Mouse (Mus musculus) c-Kit-positive CD71-positive TER-119-positive erythroid progenitor cells, embryonic 14.5 days (primary cell): ENCODE measurements at regions not wholly inside any gene's neighbourhood (a gene's known extent, or its start where the extent isn't known, plus 50 kb on each side); places are given as distances from the start of the nearest gene placed in this dataset.

Experiments
- DNase-seq: peaks from one replicate; pipeline ENCODE4 v3.0.0-alpha.2; 2013; ENCODE audit warnings: low spot score

DNA sequence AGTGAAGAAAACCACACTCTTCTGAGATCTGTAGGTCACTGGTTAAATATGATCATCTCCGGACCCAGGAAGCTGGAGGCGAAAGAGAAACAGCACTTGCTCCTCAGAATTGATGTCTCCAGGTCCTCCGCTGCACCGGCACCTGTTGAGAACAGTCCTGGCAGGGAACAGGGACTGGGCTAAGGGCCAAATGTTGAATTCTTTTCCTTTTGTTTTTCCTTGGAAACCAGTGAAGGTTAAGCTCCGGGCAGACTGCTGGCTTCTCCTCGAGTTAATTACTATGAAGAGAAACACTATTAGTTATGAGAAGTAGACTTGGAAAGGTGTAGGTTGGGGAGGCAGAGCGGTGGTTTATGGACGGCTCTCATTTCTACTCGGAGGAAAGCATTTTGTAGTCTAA, 242.7 kb downstream of the Rngtt start:
- DNase-seq, result no peak

DNA sequence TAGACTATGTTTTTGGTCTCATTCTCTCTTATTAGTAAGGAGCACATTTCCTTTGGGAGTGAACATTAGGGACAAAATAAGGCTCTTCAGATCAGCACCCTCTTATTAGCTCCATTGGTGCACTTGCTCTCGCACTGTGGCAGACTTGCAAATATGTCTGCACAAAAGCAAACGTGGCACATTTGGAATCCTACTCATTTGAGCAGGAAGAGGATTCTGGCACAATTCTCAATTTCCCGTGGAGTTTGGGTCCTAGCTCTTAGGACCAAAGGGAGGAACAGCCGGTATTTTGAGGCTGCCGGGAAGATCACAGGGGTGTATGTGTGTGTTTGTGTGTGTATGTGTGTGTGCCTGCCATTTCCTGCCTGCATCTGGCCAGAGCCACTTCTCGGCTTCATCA, 244.5 kb downstream of the Rngtt start:
- DNase-seq, result no peak

DNA sequence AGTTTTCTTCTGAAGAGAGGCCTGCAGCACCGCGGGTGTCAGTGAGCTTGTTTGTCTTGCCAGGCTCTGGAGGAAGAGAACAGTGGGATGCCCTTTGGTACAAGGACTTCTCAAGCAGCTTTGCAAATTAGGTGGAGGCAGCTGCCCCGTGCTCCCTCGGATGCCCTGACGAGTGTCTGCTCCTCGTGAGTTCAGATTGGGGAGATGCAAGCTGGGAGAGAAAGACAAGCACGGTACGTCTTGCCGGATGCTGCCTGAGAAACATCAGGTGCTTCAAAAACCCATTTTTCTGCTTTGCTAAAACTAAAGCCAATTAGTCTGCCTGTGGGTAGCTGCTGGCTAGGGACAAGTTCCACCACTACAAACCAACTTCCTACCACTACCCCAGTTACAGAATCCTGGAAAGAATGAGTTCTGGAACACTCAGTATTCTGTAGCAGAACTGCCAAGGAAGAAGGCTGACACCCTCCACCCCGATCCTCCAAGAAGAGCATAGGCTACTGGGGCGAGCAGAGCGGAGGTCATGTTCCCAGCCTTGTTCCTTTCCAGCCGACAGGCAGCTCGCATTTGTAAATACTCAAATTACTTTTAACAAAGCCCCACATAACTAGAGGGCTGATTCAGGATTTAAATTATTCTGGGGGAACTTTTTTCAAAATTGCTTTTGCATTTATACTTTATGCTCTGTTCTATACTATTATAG, 245.3 kb downstream of the Rngtt start:
- no peak for DNase-seq

DNA sequence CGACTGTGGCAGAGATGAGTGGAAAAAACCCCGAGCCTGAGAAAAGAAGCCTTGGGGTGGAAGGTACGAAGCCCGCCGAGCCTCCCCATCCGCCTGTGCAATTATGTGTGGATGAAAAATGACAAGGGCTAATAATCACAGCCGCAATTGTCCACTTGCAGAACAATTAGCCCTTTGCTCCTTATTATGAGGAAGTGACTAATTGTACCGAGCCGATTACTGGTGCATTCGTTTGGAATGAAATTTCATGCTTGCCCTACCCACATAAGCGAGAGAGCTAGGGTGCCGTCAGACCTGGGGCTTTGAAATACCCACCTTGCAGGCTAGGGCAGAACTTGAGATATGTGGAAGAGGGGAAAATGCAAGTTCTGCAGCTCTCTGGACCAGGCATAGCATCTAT, 245.9 kb downstream of the Rngtt start:
- DNase-seq, result no peak

- no peak for DNase-seq
These were observed 246.8 kb downstream of the Rngtt start for GRCm38 (mm10) chr4:33556661-33557540.

DNA sequence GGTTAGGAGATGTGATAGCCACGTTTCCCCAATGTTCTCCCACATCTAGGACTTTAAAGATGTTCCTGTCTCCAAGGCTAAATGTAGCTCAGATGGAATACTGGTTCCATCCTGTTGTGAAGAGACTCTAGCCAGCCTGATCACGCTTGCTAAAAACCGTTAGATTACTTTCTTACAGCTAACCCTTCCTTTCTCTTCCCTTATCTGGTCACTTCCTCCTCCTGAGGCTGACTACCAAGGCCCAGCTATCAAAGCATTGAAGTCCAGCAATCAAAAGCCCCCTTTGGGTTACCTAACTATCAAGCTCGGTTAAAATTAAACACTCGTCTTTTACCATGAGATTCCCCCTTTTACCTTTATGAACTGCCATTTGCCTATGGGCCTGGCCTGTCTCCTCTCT, 260.2 kb downstream of the Rngtt start:
- no peak for DNase-seq

- DNase-seq, result no peak
These were observed 261.2 kb downstream of the Rngtt start for GRCm38 (mm10) chr4:33571351-33571750.

- DNase-seq, result no peak
These were observed 267.5 kb downstream of the Rngtt start for GRCm38 (mm10) chr4:33577631-33578030.

DNA sequence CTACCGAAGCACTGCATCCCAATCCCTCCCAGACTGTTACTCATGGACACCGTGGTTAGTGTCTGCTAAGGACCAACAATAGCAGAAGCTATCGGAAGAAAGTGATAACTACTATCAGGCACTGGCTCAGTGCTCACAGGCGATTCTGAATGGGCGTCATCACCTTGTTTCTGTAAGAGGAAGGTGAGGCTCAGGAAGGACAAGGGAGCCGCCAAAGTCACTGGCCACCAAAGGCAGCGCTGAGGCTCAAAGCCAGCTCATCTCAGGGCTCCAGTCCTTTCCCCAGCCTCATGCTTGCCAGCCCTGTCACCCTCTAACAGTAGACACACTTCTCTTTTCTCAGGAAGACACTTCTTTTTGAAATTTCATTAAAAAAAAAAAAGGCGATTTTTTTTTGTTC, 270.4 kb downstream of the Rngtt start:
- no peak for DNase-seq

DNA sequence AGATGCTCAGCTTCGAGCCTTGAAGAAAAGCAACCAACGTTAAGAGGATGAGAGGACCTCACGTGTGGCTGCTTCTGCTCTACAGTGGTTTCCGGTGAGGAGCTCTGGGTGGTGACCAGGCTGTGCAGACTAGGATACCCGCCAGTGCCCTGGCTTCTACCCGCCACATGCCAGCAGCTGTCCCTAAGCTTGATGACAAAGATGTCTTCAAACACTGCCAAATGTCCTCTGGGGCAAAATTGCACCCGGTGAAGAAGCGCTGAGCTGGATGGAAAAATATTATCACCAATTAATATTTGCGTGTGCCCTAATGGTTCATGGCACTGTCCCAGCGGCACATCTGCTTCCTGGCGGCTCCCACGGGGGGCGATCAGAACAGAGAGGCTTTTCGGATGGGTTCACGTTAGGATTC, 271.1 kb downstream of the Rngtt start:
- no peak for DNase-seq

DNA sequence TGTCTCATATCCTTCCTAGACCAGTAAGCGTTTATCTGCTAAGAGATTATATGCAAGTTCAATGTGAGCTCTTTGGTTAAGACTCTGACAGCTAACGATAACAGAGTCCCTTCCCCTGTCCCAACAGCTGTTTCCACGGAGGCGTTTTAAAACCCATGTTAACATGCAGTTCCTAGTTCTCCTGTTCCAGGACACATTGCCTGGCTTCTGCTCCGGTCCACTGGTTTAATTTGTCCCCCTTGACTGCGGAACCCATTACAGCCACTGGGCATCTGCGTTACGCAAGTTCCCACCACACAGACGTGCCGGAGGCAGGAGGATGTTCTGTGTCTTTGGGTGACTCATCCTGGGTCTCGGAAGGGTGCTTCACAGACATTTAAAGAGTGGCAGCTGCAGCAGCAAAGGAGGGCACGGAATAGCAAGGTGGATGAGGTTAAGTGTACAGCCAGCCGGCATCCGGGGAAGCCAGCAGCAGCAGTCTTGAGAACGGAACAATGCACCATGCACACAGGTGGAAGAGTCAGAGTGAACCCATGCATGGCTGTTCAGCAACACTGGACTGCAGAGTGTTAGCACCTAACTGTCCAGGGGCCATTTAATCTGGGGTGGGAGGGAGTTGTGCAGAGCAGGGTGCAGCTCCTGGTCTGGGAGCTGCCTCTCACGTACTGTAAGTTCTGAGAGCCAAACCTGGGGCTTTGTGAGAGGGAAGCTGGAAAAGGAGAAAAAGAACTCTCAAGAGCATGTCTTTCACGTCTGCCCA, 271.8 kb downstream of the Rngtt start:
- DNase-seq, result no peak

GRCm38 (mm10) chr4:33582986-33583720, 273.0 kb downstream of the Rngtt start:
- DNase-seq, result no peak

DNA sequence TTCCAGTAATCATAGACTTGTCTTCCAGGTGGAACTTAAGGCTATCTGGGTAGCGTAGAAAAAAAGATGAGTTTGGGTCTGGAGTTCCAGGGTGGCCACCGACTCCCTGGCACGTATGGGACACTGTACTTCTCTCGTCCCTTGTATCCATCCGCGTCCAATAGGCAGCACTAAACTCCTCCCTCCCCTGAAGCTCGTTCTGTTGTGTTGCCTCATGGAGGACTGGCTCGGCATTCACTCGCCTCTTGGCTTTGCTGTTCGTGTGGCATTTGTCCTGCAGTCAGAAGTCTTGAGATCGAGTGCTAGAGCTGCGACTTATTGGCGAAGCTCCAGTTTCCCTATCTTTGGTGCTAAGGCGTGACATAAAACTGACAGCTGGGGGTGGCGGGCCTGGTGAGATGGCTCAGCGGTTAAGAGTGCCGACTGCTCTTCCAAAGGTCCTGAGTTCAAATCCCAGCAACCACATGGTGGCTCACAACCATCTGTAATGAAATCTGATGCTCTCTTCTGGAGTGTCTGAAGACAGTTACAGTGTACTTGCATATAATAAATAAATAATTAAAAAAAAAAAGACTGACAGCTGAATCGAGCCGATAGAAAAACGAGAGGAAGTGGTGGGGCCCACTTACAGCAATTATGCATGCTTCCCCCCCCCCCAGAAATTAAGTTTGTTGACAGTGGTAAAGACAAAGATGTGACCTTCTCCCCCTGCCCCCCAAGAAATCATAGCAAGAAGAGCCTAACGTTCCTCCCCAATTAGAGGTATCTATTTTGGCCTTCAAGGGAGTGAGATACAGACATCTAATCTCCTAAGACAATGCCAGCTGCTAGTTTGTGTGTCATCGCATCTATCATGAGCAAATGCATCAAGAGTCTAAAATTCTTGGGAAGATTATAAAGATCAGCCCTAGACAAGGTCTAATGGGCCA, 274.1 kb downstream of the Rngtt start:
- DNase-seq, result no peak

DNA sequence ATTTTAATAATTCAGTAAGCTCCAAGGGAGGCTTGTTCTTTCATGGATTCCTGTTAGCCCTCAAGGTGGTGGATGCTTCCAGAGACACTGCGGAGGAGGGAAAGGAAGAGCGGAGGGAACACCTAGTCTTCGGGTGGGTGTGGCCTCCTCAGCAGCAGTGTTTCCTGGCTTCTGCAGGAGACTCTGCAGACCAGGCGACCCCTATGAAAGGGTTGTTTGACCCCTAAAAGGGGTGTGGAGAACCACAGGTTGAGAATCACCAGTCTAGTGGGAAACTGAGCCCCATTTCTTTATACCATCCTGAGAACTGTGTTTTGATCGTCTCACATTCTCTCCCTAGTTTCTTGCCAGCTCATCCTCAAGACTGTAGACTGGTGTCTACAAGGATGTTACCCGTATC, 275.7 kb downstream of the Rngtt start:
- no peak for DNase-seq

DNA sequence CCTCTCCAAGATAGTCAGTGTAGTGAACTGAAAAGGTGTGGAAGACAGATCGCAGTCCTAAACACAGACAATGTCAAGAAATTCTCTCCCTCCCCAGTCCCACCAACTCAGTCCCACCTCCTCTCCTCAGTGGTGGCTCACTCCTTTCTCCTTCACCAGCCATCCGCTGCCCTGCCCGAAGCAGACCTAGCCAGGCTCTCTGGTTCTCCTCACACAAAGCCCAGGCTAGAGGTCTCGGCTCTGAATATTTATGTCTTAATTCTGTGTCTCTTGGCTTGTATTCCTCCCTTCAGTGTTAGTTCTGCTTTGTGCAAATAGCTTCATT, 276.1 kb downstream of the Rngtt start:
- DNase-seq, result no peak

- DNase-seq, result peak; percentile 29
These were observed 276.7 kb downstream of the Rngtt start for GRCm38 (mm10) chr4:33586615-33587451.

DNA sequence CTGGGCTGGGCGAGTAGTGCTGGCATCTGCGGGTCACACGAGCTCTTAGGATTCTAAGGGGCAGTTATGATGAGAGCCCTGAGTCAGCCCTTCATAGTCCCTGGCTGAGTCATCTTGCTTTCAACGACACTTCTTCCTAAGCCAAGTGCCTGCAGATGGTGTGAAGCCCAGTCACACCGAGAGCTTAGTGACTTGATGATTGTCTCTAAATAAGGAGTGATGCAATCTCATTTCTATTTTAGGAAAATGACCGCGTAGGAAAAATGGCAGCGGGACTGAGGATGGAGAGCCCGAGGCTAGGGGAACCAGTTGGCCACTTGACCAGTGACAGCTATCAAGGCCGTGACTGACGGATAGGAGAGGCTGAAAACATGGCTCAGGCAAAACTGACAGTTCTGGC, 277.6 kb downstream of the Rngtt start:
- DNase-seq, result no peak

GRCm38 (mm10) chr4:33588127-33588526, 278.0 kb downstream of the Rngtt start:
- DNase-seq, result no peak

GRCm38 (mm10) chr4:33589207-33589606, 279.1 kb downstream of the Rngtt start:
- no peak for DNase-seq

- DNase-seq, result no peak
These were observed 285.0 kb downstream of the Rngtt start for GRCm38 (mm10) chr4:33594997-33595657.
